Mouse (Mus musculus) thymus, adult 2 months (tissue): ENCODE measurements around the gene Iqcn.

Experiments
- CTCF ChIP-seq: fragments of 200-500 bp; IDR thresholded peaks from 2 replicates; pipeline ENCODE4 v1.5.1; 2012; ENCODE audit warnings: mild to moderate bottlenecking, control low read depth, low read length, moderate library complexity, borderline replicate concordance; ENCODE audit not compliant: control insufficient read depth, poor library complexity, insufficient read depth; ENCODE audit errors: extremely low read depth
- POLR2A ChIP-seq: fragments of 200-500 bp; IDR thresholded peaks from 2 replicates; pipeline ENCODE4 v1.6.1; 2012; ENCODE audit warnings: mild to moderate bottlenecking, low read length, control low read depth, moderate library complexity; ENCODE audit not compliant: control insufficient read depth, poor library complexity, insufficient read depth; ENCODE audit errors: extremely low read depth

- no peak for TF ChIP-seq CTCF
- TF ChIP-seq POLR2A, result no peak
Observed at GRCm38 (mm10) chr8:70663691-70664090, 39.6 kb upstream of the Iqcn start.
